Mouse (Mus musculus): ENCODE results near the gene Dhx37.
"Not testable (repeated sequence)": the region's sequence is repeated elsewhere in the genome, so short reads cannot be mapped to it uniquely, and the experiment has no call there.

- TF ChIP-seq POLR2A (IDR thresholded peaks at IDR 0.05; ENCODE audit: borderline replicate concordance, insufficient read depth, low read length); CTCF (IDR thresholded peaks at IDR 0.05; ENCODE audit: borderline replicate concordance, insufficient read depth, low read depth, low read length): not testable (repeated sequence)
Measured at GRCm38 (mm10) chr5:125392176-125392575, 41.7 kb downstream of the Dhx37 start.

Data from cerebellum, adult 2 months (tissue).